Mouse (Mus musculus) layer of hippocampus, postnatal 36 days (tissue): ENCODE data around the gene Olfr52. TPM values are rescaled to one million over a fixed set of nuclear protein-coding genes. Genes with fewer than 3 reads are reported as not detected.
"Not testable (repeated sequence)": the region's sequence is repeated elsewhere in the genome, so short reads cannot be mapped to it uniquely, and the experiment has no call there.

ENCODE experiments used
- DNase-seq, 2 experiments: peaks; one replicate each; pipeline ENCODE4 v3.0.0; 2022
- total RNA-seq, 2 experiments: library from RNA; stranded (reverse); gene quantifications; 2 replicates each; pipeline ENCODE4 v1.2.3; 2021

The Olfr52 gene
- total RNA-seq, result not detected

GRCm38 (mm10) chr2:86185583-86185982 is at the start of gene Olfr52:
Gene Olfr52, minus strand, starts transcription at chr2:86185683.
- DNase-seq, result no peak

GRCm38 (mm10) chr2:86231301-86231700 is 45.8 kb upstream of the Olfr52 start, which contains the start of gene Olfr1047:
Gene Olfr1047, minus strand, starts transcription at chr2:86231401.
- no peak for DNase-seq

DNA sequence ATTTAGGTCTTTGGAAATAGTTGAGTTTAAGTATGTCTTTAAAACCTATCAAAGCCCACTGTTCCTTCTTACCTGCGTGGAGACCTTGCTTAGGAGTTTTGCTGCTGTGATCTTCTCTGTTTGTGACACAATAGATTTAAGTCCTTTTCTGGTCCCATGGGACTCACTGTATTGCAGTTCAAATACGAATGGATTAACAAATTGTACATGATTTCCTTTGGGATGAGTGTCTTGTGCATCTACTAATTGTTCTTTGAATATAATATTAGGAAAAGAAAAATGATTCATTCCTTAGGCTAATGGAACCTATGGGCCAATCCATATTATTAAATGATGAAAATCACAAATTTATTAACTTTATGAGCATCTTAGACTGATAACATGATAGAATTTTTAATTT is 33.7 kb upstream of the Olfr52 start, which contains the start of gene Olfr1046:
Olfr1046 (minus strand) TSS at position 101 of the 400 bp plus-strand sequence.
- DNase-seq, result no peak

- no peak for DNase-seq
Observed at GRCm38 (mm10) chr2:86202909-86203308, 17.4 kb upstream of the Olfr52 start, which contains the start of gene Olfr1045. Gene Olfr1045, minus strand, starts transcription at chr2:86203009.

DNA sequence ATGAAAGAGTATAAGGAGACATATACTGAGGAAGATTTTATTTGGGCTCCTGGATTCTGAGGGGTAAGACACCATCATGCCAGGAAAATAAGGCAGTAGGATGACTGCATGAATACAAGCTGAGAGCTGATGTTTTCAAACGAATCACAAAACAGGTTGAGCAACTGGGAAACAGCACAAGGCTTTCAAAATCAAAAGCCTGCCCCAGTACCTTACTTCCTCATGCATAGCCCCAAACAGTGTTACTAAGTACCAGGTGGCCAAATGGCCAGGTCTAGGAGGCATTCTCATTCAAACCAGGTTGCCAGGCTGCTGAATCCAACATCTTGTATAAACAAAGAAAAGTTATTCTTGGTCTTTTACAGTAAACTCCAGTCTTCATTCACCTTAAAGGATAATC is 10.4 kb upstream of the Olfr52 start:
- no peak for DNase-seq

- DNase-seq, result no peak
Observed at GRCm38 (mm10) chr2:86179950-86180349, 5.5 kb downstream of the Olfr52 start.

DNA sequence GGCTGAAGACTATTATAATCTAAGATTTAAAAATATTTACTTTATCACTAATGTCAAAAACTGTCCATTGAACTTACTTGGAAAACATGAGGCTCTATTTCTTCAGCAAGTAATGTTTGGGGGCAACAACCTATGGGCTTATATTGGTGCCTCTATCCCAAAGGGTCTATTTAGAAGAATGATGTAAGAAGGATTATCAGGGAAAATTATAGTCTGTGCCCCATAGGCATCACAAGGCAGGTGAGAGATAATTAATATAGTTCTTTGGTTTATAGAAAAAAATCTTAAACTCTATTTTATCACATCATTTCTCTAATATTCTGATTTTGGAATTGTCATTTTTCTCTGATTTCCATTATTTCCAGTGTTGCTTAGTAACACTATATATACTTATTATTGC is 7.8 kb downstream of the Olfr52 start, which contains the start of gene Olfr1044:
Olfr1044 (minus strand) TSS at position 101 of the 400 bp plus-strand sequence.
- DNase-seq, result no peak

DNA sequence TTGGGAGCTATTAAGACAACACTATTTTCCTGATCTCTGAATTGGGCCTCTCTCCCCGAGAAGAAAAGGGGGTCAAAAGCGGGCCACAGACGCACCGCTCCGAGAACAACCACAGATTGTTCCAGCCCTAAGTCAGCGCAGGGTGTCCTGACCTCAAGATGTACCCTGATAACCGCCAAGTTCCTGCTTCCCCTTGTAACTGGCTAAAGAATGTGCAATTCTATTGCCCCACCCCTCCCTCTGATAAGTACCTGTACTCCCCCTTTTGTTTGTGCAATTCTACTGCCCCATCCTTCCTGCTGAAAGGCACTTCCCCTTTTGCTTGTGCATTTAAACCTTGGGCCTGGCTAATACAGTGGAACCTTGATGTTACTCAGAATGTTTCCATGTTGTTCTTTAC is 10.1 kb downstream of the Olfr52 start:
- not testable (repeated sequence) for DNase-seq

DNA sequence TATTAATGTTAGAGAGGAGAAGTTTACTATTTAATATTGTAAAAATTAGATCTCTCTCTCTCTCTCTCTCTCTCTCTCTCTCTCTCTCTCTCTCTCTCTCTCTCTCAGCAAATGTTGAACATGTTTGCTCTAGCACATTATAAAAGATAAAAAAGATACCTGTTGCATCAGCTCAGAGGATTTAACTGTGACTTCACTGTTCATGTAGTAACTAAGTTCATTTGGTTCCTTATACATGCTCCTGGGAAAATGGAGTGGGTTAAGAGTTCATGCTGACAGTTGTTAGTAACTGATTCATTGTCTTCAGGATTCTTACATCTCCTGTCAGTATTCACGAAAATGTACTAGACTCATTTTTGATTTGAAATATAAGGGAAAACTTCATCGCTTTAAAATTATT is 18.1 kb downstream of the Olfr52 start, which contains the start of gene Olfr1043:
Olfr1043 (minus strand) TSS at position 101 of the 400 bp plus-strand sequence.
- DNase-seq, result no peak

GRCm38 (mm10) chr2:86161738-86162137 is 23.7 kb downstream of the Olfr52 start, which contains the start of gene Olfr1042:
Gene Olfr1042, minus strand, starts transcription at chr2:86161838.
- no peak for DNase-seq

DNA sequence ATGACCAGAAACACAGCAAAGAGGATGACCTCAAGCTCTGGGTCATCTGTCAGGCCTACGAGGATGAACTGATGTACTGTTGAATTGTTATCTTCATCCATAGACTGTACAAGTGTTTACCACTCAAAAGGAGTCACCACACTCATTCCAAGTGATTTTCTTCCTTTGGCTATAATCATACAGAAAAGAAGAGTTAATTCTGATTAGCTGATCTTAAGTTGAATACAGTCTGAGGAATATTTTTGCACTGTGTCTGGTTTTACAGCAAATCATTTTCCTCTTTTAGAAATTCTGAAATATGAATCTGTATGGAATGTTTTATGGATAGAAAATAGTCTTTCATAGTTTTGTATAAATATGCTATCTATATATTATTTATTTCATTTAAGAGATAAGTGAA is 38.9 kb downstream of the Olfr52 start, which contains the start of gene Olfr1040:
Olfr1040 (minus strand) TSS at position 101 of the 400 bp plus-strand sequence.
- DNase-seq, result no peak

- DNase-seq, result no peak
Observed at GRCm38 (mm10) chr2:86135828-86136227, 49.7 kb downstream of the Olfr52 start, which contains the start of gene Olfr1039. Gene Olfr1039, minus strand, starts transcription at chr2:86135928.

Other genes starting within 250 kb of the Olfr52 start
- not detected for gene Olfr1028, start 235.2 kb downstream of the Olfr52 start, total RNA-seq
- gene Olfr1029, start 211.8 kb downstream of the Olfr52 start, total RNA-seq, result not detected
- not detected for gene Olfr1030, start 206.4 kb downstream of the Olfr52 start, total RNA-seq
- gene Olfr1031, start 195.4 kb downstream of the Olfr52 start, total RNA-seq, result not detected
- gene Olfr1032, start 180.1 kb downstream of the Olfr52 start, total RNA-seq, result not detected
- gene Olfr1033, start 165.1 kb downstream of the Olfr52 start, total RNA-seq, result not detected
- not detected for gene Olfr1034, start 139.8 kb downstream of the Olfr52 start, total RNA-seq
- gene Olfr1036, start 111.7 kb downstream of the Olfr52 start, total RNA-seq, result not detected
- gene Olfr1037, start 98.3 kb downstream of the Olfr52 start, total RNA-seq, result not detected
- gene Olfr1039, start 49.8 kb downstream of the Olfr52 start, total RNA-seq, result not detected
- gene Olfr1040, start 39.0 kb downstream of the Olfr52 start, total RNA-seq, result not detected
- not detected for gene Olfr1042, start 23.8 kb downstream of the Olfr52 start, total RNA-seq
- not detected for gene Olfr1043, start 18.2 kb downstream of the Olfr52 start, total RNA-seq
- gene Olfr1044, start 7.9 kb downstream of the Olfr52 start, total RNA-seq, result not detected
- not detected for gene Olfr1045, start 17.3 kb upstream of the Olfr52 start, total RNA-seq
- gene Olfr1046, start 33.6 kb upstream of the Olfr52 start, total RNA-seq, result not detected
- gene Olfr1047, start 45.7 kb upstream of the Olfr52 start, total RNA-seq, result not detected
- not detected for gene Olfr1048, start 54.6 kb upstream of the Olfr52 start, total RNA-seq
- not detected for gene Olfr1049, start 72.6 kb upstream of the Olfr52 start, total RNA-seq
- not detected for gene Olfr1051, start 93.4 kb upstream of the Olfr52 start, total RNA-seq
- not detected for gene Olfr1052, start 106.8 kb upstream of the Olfr52 start, total RNA-seq
- gene Olfr1053, start 129.6 kb upstream of the Olfr52 start, total RNA-seq, result not detected
- not detected for gene Olfr1054, start 149.8 kb upstream of the Olfr52 start, total RNA-seq
- not detected for gene Olfr1055, start 164.6 kb upstream of the Olfr52 start, total RNA-seq
- not detected for gene Olfr1056, start 176.8 kb upstream of the Olfr52 start, total RNA-seq
- not detected for gene Olfr1057, start 192.7 kb upstream of the Olfr52 start, total RNA-seq
- gene Olfr1058, start 202.9 kb upstream of the Olfr52 start, total RNA-seq, result not detected
- gene Olfr1061, start 228.4 kb upstream of the Olfr52 start, total RNA-seq, result not detected
- not detected for gene Olfr1062, start 241.1 kb upstream of the Olfr52 start, total RNA-seq